Mouse (Mus musculus): Measurements from ENCODE around the gene Grm2.

The Grm2 gene

DNA sequence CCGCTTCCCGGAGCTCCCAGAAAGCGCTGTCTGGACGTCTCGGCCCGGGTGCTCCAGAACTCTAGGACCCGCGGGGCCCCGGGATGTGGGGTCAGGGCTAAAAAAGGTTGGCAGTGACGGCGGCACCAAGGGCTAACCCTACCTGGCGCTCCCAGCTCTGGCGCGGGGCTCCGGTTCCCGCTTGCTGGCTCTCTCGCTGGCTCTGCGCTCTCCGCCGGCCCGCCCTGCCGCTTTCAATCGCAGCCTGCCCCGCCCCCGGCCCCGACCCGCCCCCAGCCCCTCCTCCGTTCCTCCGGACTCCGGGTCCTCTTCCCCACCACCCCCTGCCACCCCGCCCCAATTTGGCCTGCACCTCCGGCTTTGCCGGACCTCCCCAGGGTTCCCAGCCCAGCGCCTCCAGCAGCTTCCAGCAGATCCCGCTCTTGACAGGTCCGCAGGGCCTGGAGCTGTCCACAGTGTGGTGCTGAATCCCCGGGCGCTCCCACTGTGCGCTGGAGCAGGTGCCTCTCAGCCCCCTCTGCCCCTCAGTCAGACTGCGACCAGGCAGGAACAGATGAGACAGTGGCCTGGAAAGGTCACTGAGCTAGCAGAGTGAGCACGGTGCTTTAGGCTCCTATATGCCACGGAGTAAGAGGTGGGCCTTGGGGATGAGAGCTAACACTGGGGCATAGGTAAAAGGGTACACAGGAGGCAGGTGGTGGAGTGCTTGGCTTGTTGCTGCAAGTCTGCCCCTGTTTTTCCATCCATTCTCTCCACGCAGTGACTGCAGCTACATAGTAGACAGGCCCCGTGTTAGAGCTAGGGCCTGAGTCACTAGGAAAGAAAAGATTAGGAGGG, at the start of gene Grm2:
Gene Grm2, minus strand, starts transcription at position 199 of the 837 bp plus-strand sequence.
- no peak for DNase-seq (ENCODE audit: low spot score in 2 of 2)

DNA sequence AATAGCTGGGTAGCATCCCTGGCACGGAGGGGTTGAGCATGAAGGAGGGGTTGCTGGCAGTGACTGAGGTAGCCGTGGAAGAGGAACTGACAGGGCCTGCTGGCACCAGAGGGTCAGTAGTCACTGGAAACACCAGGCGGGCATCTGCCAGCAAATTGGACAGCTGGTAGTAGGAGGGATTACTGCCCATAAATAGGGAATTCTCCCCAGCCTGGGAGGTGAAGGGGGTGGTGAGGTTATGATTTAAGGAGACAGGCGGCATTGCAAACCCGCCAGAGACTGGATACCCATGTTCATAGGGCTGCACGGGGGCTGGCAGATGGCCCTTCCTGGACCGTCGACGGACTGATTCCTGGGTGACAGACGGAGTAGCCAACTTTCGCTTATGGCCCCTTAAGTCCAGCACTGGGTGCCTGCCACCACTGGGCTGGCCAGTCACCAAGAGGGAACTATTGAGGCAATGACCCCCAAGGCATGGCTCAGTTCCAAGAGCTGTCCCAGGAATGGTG, 37.1 kb upstream of the Grm2 start:
- no peak for DNase-seq (ENCODE audit: low spot score in 2 of 2)

DNA sequence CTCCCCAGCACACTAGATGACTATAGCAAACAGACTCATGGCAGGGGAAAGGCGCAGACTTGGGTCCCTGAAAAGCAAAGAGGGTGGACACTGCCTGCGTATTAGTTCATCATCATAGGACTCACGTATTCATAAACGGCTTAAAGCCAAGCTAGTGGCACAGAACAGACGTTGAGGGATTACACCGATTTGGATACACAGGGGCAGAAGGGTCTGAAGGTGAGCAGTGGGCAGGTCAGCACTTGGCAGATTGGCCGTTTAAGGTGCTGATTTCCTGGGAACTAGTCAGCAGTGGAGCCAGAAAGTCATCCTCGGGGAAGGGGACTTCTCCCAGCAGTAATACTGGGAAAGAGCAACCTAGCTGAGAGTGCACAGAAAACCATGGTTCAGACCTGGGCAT, 33.0 kb upstream of the Grm2 start:
- no peak for DNase-seq (ENCODE audit: low spot score in 2 of 2)

DNA sequence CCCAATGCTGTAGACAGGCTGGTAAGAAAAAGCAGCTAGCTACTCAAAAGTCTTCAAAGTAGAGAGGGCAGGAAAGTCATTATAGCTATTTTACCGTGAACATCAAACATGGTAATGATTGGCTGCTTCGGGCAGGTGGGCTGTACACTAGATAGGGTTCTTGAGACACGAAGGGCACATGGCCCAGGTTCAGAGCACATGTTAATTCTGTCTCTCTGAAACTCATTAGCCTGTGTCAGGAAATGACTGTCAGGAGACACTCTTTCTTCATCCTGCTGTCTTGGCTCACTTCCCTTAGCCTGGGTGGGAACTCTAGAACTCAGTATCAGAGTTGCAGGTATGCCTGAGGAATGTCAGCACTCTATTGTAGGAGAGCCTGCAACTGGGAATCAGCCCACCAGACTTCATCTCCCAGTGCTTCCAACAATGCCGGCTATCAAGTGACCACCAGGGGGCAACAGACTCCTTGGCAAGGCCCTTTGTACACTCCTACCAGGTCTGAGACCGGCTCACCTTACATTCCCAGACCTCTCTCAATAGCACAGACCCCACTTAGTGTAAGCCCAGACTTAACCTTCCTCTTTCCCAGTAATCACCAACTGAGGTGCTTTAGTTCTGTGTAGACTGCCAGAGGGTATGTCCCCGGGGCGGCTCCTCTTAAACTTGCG, 31.2 kb upstream of the Grm2 start:
- peak; percentile 76 to 77 for DNase-seq (ENCODE audit: low spot score in 2 of 2)

DNA sequence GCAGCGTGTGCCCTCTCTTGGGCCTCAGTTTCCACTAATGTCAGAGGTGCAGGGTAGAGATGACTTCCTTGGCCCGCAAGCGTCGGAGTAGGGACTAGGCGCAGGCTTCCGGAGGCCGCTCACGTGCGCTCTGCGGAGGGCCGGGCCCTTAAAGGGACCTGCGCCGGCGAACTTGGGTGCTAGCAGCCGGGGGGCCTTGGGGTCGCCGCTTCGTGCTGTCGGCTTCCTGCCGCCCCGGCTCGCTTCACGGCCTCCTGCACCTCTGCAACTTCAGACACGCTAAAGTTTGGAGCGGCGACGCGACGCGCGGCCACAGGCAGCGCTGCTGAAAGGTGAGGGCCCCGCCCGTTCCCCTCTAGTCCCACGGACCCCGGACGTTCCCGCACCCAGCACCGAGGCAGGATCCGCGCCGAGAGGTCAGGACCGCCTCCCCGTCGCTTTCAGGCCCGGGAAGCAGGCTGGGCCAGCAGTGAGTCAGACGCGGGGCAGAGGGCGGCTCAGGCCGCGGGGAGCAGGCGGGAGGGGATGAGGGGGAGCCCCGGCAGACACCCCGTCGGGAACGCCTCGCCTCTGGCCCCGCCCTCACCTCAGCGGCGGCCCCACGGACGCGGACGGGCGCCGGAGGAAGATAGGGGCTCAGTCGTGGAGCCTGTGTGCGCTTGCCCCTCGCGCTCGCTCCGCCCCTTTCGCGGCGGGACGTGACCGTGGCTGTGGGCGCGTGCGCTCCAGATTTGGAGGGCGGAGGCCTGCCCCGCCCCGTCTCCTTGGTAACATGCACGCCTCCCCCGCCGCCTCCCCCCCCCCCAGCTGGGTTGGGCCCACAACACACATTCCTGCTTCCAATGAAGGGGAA, 29.6 kb upstream of the Grm2 start, which contains the start of gene Tex264:
Gene Tex264, minus strand, starts transcription at position 679 of the 853 bp plus-strand sequence.
- DNase-seq (ENCODE audit: low spot score in 2 of 2), result peak; percentile 83 to 86

DNA sequence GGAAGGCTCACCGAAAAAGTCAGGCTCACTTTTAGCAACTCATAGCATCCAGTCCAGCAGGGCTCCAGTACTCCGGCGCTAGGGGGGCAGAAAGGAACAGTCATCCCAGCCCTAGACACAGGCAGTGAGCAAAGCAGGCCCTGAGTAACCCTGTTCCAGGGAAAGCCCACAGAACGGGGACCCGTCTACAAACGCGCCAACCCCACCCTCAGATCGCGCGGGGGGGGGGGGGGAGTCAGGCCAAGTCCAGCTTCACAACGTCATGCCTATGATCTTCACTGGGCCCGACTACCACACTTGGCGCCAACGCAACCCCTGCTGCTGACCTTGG, 29.0 kb upstream of the Grm2 start:
- no peak for DNase-seq (ENCODE audit: low spot score in 2 of 2)

DNA sequence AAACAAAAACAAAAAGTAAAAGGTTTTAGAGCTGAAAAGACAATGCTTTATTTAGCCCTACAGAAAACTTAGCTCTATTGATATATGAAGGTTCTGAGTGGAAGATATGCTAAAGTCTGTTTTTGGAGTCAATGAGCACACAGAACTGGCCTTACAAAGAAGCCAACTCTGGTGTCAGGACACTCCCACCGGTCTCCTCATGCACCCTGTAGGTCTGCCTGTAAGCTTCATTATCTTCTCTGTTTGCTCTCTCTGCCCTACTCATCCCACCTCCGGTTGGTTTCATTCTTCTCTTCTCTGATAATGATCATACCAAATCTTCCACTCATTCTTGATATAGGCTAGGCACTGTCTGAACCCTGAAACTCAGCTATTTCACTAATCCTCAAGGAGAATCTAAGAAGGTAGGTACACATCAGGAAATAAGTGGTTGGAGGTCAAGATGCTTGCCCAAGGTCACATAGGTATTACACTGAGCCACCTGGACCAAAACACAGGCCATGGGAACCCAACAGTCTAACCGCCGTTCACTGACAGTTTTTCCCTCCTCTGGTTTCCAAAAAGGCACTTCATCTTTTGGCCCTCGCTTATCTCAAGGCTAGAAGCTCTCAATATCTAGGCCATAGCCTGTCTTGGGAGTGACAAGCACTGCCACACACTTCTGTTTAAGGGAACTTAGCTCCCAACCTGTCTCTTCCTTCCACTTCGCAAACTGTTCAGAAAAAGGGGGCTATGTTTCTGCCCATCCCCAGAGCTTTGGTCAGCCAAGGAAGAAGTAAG, 28.4 kb upstream of the Grm2 start:
- no peak for DNase-seq (ENCODE audit: low spot score in 2 of 2)

DNA sequence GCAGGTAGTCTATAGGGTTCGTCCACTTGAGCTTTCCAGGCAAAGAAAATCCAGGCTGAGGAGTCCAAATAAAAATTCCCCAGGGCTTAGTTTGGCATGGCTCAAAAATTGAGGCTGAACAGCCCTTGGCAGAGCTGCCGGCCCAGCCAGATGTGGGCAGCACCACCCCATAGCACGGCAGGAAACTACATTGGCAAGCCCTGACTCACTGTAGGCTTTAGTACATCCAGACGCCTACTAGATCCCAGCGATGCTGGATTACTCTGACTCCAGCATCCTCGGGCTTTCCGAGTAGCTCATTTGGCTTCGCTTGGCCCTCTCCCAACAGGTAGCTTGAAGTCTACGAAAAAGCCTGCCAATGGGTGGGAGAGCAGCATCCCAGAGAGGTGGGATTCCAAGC, 25.1 kb upstream of the Grm2 start:
- DNase-seq (ENCODE audit: low spot score in 2 of 2), result peak in 1 of 2 experiments; percentile 51

DNA sequence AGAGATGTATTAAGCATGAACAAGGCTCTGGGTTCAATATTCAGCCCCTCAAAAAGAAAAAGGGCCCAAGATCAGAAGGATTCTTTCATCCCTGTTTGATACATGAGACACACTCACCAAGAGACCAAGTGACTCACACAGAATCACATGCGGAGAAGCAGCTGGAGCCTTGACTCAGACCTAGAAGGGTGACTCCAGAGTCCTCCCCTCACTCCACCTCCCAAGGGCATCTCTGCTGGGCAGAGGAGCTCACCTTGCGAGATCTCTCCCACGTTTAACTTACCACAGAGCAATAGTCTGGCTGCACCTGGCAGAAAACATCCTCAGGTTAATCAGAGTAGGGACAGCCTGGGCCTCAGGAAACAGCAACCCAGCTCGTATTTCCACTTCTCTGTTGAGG, 22.4 kb upstream of the Grm2 start:
- no peak for DNase-seq (ENCODE audit: low spot score in 2 of 2)

DNA sequence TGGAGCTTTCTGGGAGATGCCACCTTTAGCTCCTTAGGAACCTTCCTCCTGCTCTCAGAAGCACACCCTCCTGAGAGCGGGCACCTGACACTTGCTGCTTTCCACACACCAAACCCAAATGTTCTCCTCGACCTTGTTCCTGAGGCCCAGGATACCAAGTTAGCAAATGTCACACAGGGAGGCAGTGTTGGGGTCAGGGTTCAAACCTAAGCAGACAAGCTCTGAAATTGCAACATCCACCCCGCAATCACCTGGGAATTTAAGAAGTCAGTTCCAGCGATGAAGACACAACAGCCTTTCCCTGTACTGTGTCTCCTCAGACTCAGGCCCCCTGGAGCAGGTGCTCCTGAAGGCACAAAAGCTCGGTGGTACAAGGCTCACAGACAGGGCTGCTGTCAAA, 21.8 kb upstream of the Grm2 start:
- DNase-seq (ENCODE audit: low spot score in 2 of 2), result no peak

DNA sequence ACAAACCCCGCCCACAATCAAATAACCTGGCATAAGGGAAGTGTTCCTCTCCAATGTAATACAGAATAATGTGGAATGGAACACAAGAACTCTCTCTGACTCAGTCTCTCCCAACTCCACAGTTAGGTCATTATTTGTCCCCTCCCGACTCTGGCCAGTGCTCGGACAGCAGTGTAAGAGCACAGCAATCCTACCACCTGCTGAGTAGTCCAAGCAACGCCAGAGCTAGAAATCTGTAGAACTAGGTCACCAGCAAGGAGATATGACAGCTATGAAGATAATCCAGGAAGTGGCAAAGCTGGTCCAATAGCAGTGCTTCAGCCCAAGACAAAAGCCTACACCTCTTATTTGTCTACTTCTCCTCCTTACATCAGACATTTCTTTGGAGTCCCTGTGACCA, 20.7 kb upstream of the Grm2 start:
- no peak for DNase-seq (ENCODE audit: low spot score in 2 of 2)

DNA sequence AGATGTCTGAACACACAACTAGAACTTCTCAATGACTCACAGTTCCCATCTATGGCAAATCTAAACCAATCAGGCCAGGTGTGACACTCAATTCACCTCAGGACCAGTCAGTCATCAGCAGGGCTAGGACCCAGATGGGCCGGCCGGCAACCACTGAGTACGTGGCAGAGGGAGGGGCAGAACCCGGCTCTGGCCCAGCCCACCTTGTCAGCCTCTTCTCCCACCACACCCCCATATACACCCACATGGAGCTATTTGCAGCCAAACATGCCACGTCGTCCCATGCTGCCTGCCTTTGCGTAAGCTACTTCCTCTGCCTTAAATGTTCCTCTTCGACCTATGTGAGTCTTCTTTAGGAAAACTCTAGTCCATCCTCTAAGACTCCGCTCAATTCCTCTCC, 20.1 kb upstream of the Grm2 start:
- peak; percentile 69 to 70 for DNase-seq (ENCODE audit: low spot score in 2 of 2)

DNA sequence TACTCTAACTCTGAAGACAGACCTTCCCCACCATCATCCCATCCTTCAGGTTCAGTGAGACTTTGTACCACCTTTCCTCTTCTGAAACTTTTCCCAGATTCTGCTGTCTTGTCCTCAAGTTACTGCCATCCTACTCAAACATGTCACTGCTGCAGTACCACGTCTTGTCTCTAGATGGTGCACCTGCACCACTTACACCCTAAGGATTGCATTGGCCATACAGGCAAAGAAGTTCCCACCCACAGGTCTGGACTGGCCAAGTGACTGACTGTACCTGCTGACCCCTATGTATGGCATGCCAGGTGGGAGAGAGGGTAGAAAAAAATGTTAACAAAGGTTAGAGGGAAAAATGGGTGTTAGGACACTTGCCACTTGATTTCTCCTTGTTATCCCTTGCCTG, 19.6 kb upstream of the Grm2 start:
- DNase-seq (ENCODE audit: low spot score in 2 of 2), result peak; percentile 91 to 95

DNA sequence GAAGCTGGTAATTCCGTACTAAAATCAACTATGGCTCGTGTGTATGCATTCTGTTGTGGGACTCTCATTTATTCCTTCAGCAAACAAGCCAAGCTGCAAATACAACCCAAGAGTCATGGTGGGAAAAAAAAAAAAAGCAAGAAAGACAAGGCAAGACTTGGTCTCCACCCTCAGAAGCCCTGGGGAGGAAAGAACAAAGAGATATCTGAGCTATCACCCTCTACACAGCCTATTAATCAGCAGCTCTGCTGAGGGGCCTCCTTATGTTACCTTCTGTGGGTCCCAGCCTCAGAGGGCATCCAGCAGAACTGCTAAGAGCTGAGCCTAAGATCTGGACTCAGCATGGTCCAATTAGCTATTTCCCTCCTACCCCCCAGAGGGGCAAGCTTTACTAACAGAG, 18.0 kb upstream of the Grm2 start:
- no peak for DNase-seq (ENCODE audit: low spot score in 2 of 2)

DNA sequence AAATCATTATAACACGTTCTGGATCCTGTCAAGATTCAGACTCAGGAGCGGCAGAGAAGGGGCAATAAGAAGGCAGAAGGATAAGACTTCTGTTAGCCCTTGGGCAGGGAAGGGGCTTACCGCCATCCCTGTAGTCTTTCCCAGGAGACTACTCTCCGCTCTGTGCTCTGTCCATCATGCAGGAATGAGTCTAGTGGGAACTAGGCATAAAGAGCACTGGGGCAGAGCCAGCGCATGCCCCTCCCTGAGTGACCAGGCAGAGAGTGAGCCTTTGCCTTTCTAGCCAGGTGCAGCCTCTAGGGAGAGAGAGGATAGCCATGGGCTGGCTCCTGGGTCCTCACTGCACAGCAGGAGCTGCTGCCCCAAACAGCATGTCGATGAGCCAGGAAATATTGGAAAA, 9.0 kb upstream of the Grm2 start:
- no peak for DNase-seq (ENCODE audit: low spot score in 2 of 2)

DNA sequence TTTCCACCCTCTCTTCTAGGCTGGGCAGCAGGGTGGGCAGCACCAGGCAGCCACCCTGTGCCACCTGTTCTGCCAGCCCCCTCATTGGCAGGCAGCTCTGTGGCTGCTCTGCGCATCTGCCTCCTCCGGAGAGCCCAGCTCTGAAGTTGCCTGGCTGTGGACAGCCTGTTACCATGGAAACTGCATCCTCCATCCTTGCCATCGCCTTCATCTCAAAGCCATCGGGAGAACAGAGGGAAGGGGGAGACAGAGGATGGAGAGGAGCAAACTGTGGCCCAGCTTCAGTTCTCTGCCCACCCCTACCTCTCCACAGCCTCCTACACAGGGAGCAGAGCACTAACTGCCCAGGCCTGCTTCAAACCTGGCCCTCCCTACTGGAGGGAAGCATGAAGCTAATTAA, 8.6 kb upstream of the Grm2 start:
- peak; percentile 76 to 82 for DNase-seq (ENCODE audit: low spot score in 2 of 2)

DNA sequence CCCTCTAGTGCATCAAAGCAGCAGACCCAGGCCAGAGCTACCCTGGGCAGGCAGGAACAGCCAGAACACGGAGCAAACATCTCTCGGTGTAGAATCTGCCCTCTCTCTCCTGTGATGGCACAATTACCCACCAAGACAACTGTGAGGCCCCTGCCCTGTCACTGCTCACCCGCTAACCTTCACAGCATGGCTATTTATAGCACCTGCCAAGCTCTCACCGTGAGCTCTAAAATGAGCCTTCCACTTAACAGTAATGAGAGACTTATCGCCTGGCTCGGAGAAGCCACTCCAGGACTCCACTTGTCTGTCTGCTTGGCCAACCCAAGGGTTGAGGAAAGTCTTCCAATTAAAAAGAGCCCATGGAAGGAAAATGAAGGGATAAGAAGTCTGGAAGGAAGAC, 7.3 kb upstream of the Grm2 start:
- no peak for DNase-seq (ENCODE audit: low spot score in 2 of 2)

DNA sequence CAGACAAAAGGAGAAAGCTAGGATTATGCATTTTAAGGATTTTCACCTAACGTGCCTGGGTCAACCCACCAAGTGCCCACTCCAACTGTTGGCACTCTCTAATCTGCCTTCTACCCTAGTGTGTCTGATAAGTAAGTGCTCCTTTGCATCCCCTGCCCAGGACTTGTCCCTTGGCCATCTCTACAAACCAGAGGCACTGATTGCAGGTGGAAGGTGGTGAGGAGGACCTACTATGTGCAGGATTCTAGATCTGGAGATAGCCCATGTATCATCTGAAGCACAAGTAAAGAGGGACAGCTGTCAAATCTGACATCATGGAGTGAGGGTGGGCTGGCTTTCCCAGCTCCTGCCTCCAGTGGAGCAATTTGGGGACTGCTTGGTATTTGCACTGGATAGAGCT, 4.1 kb upstream of the Grm2 start:
- no peak for DNase-seq (ENCODE audit: low spot score in 2 of 2)

DNA sequence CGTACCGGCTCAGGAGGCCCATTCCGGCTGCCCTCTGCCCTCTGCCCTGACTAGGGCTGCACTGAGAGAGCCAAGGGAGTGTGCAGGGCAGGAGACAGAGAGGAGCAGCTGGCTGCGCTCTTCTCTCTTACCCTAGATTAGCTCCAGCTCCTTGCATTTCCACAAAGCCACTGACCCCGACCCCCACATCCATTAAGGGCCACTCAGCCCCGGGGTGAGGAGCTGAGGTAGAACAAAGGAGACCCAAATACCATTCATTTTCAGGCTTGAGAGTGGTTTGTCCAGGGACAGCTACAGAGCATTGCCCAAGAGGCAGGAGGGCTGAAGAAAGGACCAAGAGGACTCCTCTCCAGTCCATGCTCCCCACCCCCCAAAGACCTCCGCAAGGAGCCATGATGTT, 3.6 kb upstream of the Grm2 start:
- no peak for DNase-seq (ENCODE audit: low spot score in 2 of 2)

DNA sequence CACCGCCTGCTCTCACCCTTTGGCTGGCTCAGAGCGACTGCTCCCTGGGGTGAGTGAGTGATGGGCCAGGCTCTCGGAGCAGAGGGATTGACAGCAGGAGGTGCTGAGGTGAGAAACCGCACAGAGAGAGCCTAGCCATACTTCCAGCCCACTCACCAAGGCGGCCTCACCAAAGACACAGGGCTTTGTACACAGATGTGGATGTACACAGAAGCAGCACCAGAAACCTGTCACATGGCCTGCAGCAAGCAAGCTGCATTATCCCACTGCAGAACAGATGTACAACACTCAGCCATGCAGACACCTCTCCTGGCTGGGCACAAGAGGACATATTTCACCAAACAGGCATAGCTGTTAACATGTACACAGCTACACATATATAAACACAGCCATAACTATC, 1.7 kb upstream of the Grm2 start:
- no peak for DNase-seq (ENCODE audit: low spot score in 2 of 2)

DNA sequence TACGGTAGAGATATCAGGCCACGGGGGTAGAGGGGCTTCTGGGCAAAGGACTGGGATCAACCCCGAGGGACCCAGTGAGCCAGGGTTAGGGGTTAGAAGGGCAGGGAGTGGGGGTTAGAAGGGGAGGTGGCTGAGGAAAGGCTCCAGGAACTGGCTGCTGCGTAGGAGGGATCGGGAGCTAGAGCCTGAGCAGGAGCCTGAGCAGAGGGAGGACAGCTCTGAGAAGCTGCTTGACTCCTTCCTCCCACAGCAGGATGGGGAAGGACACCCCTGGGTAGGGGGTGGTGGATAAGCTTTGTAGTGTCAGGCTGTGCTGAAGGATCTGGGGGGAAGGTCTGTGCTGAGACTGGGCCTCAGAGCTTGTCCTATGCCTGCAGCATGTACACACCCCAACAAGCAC, 938 bp upstream of the Grm2 start:
- no peak for DNase-seq (ENCODE audit: low spot score in 2 of 2)

DNA sequence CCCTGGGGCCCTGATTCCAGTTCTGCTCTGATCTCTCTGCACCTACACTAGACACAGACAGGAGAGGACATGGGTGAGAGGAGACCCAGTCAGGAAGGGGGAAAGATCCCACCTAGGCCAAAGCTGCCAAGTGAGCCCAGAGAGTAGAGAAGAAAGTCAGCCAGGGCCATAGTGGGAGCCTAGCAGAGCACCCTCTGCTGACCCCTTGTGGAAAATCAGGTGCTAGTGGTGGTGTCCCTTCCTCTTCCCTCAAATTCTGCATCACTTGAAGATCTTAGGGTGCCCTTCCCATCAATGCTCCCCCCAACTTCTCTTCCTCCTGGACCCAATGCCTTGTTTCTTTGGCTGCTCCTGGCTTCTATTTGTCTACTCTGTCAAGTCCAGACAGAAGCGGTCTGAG, 3.2 kb downstream of the Grm2 start:
- DNase-seq (ENCODE audit: low spot score in 2 of 2), result no peak

Data from right cerebral cortex, adult 2 months (tissue).